Mouse (Mus musculus): ENCODE results near the gene Srsf2.

DNA sequence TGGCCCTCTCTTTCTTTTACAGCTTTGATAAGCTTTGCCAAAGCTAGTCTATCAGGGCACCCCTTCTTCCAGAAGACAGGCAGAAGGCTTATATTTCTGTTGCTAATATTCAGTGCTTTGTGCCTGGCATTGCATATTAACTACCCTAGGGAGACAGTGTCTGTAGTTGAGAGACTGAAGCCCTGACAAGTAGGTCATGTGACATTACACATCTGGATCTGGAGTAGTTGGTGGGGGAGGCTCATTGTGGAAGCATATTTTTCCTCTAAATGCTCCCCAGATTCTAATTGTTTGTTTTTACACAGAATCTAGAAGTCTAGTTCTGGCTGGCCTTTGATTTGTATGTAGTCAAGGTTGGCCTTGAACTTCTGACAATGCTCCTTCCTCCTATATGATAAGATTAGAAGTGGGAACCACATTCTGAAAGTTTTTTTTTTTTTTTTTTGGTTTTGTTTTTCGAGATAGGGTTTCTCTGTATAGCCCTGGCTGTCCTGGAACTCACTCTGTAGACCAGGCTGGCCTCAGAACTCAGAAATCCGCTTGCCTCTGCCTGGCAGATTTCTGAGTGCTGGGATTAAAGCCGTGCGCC is 6.2 kb downstream of the Srsf2 start:
- TF ChIP-seq CTCF (IDR thresholded peaks at IDR 0.05; ENCODE audit: low read depth, low read length): no peak
- TF ChIP-seq TAL1 (conservative IDR thresholded peaks at IDR 0.05; ENCODE audit: low read depth, low read length): no peak
- no peak for TF ChIP-seq GATA1 (IDR thresholded peaks at IDR 0.05; ENCODE audit: borderline replicate concordance, low read length)

All from G1E (cell line).